Mouse (Mus musculus) CH12F3 (cell line): ENCODE data around the gene B4galnt1.
"Not testable (repeated sequence)": the region's sequence is repeated elsewhere in the genome, so short reads cannot be mapped to it uniquely, and the experiment has no call there.

Experiments used
- in situ Hi-C: fragments of 300-500 bp; cut with MboI; formaldehyde crosslinking; loops from 2 replicates; pipeline ENCODE4 v1.14.3; 2020; ENCODE audit warnings: low sequenced_read_pairs

The B4galnt1 gene

GRCm38 (mm10) chr10:127164631-127165353 is at the start of gene B4galnt1:
B4galnt1 (plus strand) TSS chr10:127165225.
- in situ Hi-C loops: no loop called here

- in situ Hi-C loops: no loop called here
Measured at GRCm38 (mm10) chr10:127118470-127118869, 46.6 kb upstream of the B4galnt1 start.

GRCm38 (mm10) chr10:127119229-127119628 is 45.8 kb upstream of the B4galnt1 start:
- in situ Hi-C loops: no loop called here

GRCm38 (mm10) chr10:127120301-127121065 is 44.5 kb upstream of the B4galnt1 start:
- in situ Hi-C loops: no loop called here

GRCm38 (mm10) chr10:127121066-127121477 is 44.0 kb upstream of the B4galnt1 start, which contains the start of gene Os9:
Os9 (minus strand) TSS chr10:127121131.
- in situ Hi-C loops: no loop called here

- in situ Hi-C loops: no loop called here
Measured at GRCm38 (mm10) chr10:127122018-127122417, 43.0 kb upstream of the B4galnt1 start.

- in situ Hi-C loops: no loop called here
Measured at GRCm38 (mm10) chr10:127122784-127123435, 42.1 kb upstream of the B4galnt1 start.

GRCm38 (mm10) chr10:127123436-127123805 is 41.6 kb upstream of the B4galnt1 start:
- in situ Hi-C loops: no loop called here

GRCm38 (mm10) chr10:127125210-127126001 is 39.6 kb upstream of the B4galnt1 start:
- in situ Hi-C loops: no loop called here

GRCm38 (mm10) chr10:127126579-127126978 is 38.4 kb upstream of the B4galnt1 start:
- in situ Hi-C loops: no loop called here

GRCm38 (mm10) chr10:127127711-127128279 is 37.2 kb upstream of the B4galnt1 start:
- in situ Hi-C loops: no loop called here

GRCm38 (mm10) chr10:127129431-127129830 is 35.6 kb upstream of the B4galnt1 start:
- in situ Hi-C loops: no loop called here

GRCm38 (mm10) chr10:127132469-127132868 is 32.6 kb upstream of the B4galnt1 start:
- in situ Hi-C loops: no loop called here

GRCm38 (mm10) chr10:127134394-127135035 is 30.5 kb upstream of the B4galnt1 start:
- in situ Hi-C loops: not testable (repeated sequence)

GRCm38 (mm10) chr10:127135118-127135836 is 29.7 kb upstream of the B4galnt1 start:
- in situ Hi-C loops: no loop called here

- in situ Hi-C loops: no loop called here
Measured at GRCm38 (mm10) chr10:127136510-127136909, 28.5 kb upstream of the B4galnt1 start.

- in situ Hi-C loops: no loop called here
Measured at GRCm38 (mm10) chr10:127137896-127138295, 27.1 kb upstream of the B4galnt1 start.

GRCm38 (mm10) chr10:127138328-127139141 is 26.5 kb upstream of the B4galnt1 start:
- in situ Hi-C loops: no loop called here
